Mouse (Mus musculus) CH12.LX (cell line): Measurements from ENCODE around the gene Ikzf3.

Experiments used
- CTCF ChIP-seq, 2 experiments: IDR thresholded peaks in 1 of 2; conservative IDR thresholded peaks in 1 of 2; 2 replicates each; pipeline ENCODE4 v1.5.1; 2011 to 2012; ENCODE audit warnings: low read depth in 2 of 2, low read length in 2 of 2, improper control_type of control experiment in 1 of 2, inconsistent platforms in 1 of 2, mild to moderate bottlenecking in 1 of 2, moderate library complexity in 1 of 2
- EP300 ChIP-seq: IDR thresholded peaks from 2 replicates; pipeline ENCODE4 v1.6.1; 2011; ENCODE audit warnings: low read length, improper control_type of control experiment
- ETS1 ChIP-seq: conservative IDR thresholded peaks from 2 replicates; pipeline ENCODE4 v1.6.1; 2012; ENCODE audit warnings: low read depth, mild to moderate bottlenecking, inconsistent platforms, low read length, improper control_type of control experiment, moderate library complexity
- ZC3H11A ChIP-seq: IDR thresholded peaks from 2 replicates; pipeline ENCODE4 v1.6.1; 2012; ENCODE audit warnings: low read depth, mild to moderate bottlenecking, inconsistent platforms, low read length, improper control_type of control experiment

GRCm38 (mm10) chr11:98595021-98595420, 49.2 kb upstream of the Ikzf3 start:
- no peak for TF ChIP-seq EP300
- TF ChIP-seq CTCF (conservative IDR thresholded peaks at IDR 0.05 in 1 of 2, IDR thresholded peaks at IDR 0.05 in 1 of 2; ENCODE audit: low read depth in 2 of 2, low read length in 2 of 2) = no peak
- no peak for TF ChIP-seq ZC3H11A
- no peak for TF ChIP-seq ETS1
